Mouse (Mus musculus) embryo, embryonic 11.5 days (tissue): ENCODE results near the gene Nlrp4b.
"Not testable (repeated sequence)": the region's sequence is repeated elsewhere in the genome, so short reads cannot be mapped to it uniquely, and the experiment has no call there.

Experiments
- DNase-seq: peaks from one replicate; pipeline ENCODE4 v3.0.0-alpha.2; 2012; ENCODE audit warnings: low read depth, low spot score

Nlrp4b gene

GRCm38 (mm10) chr7:10687489-10687888, at the start of gene Nlrp4b:
Gene Nlrp4b, plus strand, starts transcription at chr7:10687789.
- DNase-seq: no peak

GRCm38 (mm10) chr7:10754264-10754663, 66.7 kb downstream of the Nlrp4b start, which contains the start of gene Vmn1r71:
Gene Vmn1r71, minus strand, starts transcription at chr7:10754364.
- DNase-seq: no peak

- DNase-seq: not testable (repeated sequence)
Observed at GRCm38 (mm10) chr7:10757551-10757950, 70.0 kb downstream of the Nlrp4b start.
